Mouse (Mus musculus): ENCODE results near the gene Gucy2e.

Gucy2e gene

GRCm38 (mm10) chr11:69250106-69250505 is 13.3 kb upstream of the Gucy2e start:
- in situ Hi-C loops (cut with MboI; ENCODE audit: low pct_unique_long_range_greater_than_20kb in 1 of 2, low sequenced_read_pairs in 2 of 2, unreplicated experiment in 1 of 2): no loop called here

DNA sequence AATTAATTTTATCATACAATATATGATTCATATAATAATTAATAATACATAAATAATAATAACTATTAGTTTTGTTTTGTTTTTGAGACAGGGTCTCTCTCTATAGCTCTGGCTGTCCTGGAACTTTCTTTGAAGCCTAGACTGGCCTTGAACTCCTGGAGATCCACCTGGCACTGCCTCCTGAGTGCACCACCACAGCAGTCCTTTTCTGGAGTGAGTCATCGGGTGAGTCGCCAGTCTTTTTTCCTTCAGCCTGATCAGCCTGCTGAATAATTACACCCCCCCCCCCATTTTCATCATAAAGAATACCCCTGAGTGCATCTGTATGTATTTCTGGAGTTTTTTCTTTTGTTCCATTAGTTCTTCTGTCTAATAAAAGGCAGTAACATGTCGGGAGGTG is 12.3 kb upstream of the Gucy2e start:
- in situ Hi-C loops (cut with MboI; ENCODE audit: low pct_unique_long_range_greater_than_20kb in 1 of 2, low sequenced_read_pairs in 2 of 2, unreplicated experiment in 1 of 2): loop anchor here in 1 of 2 experiments (10.0 kb wide), 1 partner anchor 54 kb away; the partner anchor contains the start of gene Alox8

- in situ Hi-C loops (cut with MboI; ENCODE audit: low pct_unique_long_range_greater_than_20kb in 1 of 2, low sequenced_read_pairs in 2 of 2, unreplicated experiment in 1 of 2): loop anchor here in 1 of 2 experiments (10.0 kb wide), 1 partner anchor 51 kb away; the partner anchor contains the start of gene Alox8
Measured at GRCm38 (mm10) chr11:69245643-69246042, 8.8 kb upstream of the Gucy2e start.

DNA sequence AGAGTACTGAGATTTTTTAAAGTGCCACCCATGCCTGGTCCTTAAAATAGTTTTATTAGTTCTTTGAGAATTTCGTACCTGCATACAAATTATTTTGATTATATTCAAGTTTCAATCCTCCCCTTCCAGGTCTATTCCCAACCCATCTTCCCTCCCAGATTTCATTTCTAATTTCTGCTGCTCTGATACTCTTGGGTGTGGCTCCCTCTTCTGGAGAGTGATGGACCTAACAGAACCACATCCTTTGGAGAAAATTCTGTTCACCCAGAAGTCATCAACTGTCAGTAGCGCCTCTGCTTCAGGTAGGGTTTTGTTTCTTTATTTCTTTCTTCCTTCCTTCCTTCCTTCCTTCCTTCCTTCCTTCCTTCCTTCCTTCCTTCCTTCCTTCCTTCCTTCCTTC is 8.1 kb upstream of the Gucy2e start:
- in situ Hi-C loops (cut with MboI; ENCODE audit: low pct_unique_long_range_greater_than_20kb in 1 of 2, low sequenced_read_pairs in 2 of 2, unreplicated experiment in 1 of 2): loop anchor here in 1 of 2 experiments (10.0 kb wide), 1 partner anchor 50 kb away; the partner anchor contains the start of gene Alox8

DNA sequence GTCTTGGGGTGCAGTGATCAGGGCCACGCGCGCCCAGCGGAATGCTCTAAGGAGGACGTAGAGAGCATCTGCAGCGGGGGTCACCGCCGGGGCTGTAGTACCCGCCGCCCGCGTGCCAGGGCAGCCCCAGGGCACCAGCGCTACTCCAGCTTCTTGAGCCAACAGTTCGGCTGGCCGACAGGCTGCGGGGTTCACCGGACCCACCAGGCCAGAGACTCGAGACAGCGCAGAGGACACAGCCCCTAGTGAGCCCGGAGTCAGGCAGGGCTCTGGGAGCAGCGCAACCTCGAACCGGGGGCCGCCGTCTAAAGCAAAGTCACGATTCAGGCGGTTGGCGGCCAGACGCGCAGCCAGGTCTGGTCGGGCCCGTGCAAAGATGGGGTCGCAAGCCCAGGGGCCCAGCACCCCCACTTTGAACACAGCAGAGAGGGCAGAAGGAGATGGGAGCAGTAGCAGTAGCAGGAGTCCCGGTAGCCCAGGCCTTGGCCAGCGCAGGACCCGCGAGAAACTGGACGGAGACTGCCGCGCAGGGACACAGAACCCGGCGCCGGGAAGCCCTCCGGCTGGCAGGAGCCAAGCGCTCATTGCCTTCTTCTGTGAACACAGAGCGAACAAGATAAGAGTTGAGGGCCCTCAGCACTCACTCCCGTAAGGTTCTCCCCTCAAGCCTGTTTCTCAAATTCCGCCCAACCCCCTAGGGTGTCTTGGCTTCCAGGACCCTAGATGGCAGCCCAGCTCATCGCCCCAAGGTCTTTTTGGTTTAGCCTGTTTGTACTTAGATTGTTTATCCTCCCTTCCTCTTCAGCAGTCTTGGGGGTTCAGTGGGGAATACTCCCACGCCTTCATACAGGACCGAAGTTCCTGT is 543 bp downstream of the Gucy2e start:
- in situ Hi-C loops (cut with MboI; ENCODE audit: low pct_unique_long_range_greater_than_20kb in 1 of 2, low sequenced_read_pairs in 2 of 2, unreplicated experiment in 1 of 2): loop anchor here in 1 of 2 experiments (5.0 to 10.0 kb wide), 2 partner anchors 39 to 171 kb away; partner anchors contain the start of gene Alox8

- in situ Hi-C loops (cut with MboI; ENCODE audit: low pct_unique_long_range_greater_than_20kb in 1 of 2, low sequenced_read_pairs in 2 of 2, unreplicated experiment in 1 of 2): loop anchor here in 1 of 2 experiments (5.0 to 10.0 kb wide), 2 partner anchors 38 to 171 kb away; partner anchors contain the start of gene Alox8
Measured at GRCm38 (mm10) chr11:69235285-69236060, 1.4 kb downstream of the Gucy2e start.

DNA sequence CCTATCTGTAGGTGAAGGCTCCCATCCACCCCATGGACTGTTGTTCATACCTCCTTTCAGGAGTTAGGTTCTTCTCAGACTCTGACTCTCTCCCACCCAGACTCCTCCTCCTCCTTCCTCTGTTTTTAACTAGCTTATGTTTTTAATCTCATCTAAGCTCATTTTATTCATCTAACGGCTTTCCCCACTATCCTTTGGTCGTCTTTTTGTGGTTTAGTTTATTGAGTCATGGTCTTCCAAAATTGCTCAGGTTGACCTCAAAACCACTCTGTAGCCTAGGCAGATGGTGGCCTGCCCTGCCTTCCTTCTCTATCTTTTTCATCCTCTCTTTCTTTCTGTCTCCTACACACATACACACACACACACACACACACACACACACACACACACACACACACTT is 3.7 kb downstream of the Gucy2e start:
- in situ Hi-C loops (cut with MboI; ENCODE audit: low pct_unique_long_range_greater_than_20kb in 1 of 2, low sequenced_read_pairs in 2 of 2, unreplicated experiment in 1 of 2): loop anchor here in 1 of 2 experiments (10.0 kb wide), 1 partner anchor 168 kb away; no protein-coding TSS in a partner anchor

DNA sequence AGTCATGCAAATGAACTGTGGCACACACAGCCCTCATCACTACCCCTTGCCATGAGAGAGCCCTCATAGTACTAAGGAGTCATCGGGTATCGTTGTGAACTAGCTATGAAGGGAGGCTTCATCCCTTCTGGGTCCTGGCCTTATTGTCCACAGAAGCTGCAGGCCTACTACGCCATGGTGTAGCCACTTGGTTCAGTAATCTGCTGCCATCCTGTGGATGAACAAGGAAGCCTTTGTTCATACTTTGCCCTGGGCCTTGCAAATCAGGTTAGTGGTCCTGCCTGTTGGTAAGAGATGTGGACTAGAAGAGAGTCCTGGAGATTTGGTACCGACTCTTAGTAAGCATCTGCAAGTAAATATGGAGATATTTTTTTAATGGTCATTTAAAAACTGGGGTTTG is 6.4 kb downstream of the Gucy2e start:
- in situ Hi-C loops (cut with MboI; ENCODE audit: low pct_unique_long_range_greater_than_20kb in 1 of 2, low sequenced_read_pairs in 2 of 2, unreplicated experiment in 1 of 2): loop anchor here in 1 of 2 experiments (10.0 kb wide), 1 partner anchor 166 kb away; no protein-coding TSS in a partner anchor

DNA sequence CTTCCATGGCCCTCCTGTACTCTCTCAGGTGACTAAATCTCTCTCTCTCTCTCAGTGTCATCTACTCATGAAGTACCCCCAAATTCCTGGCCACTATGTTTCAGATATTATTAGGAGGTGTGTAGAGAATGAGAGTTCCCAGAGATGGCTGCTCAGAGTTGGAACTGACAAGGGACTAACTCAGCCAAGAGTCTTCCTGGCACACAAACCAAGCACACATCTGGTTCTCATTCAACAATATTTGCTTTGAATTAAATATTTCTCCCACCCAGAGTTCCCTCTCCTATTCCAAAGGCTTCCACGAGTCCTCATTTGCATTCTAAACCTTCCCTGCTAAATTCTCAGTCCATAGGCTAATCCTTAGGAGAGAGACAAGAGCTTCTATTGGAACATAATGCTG is 11.1 kb downstream of the Gucy2e start:
- in situ Hi-C loops (cut with MboI; ENCODE audit: low pct_unique_long_range_greater_than_20kb in 1 of 2, low sequenced_read_pairs in 2 of 2, unreplicated experiment in 1 of 2): no loop called here

GRCm38 (mm10) chr11:69223101-69223500 is 13.7 kb downstream of the Gucy2e start:
- in situ Hi-C loops (cut with MboI; ENCODE audit: low pct_unique_long_range_greater_than_20kb in 1 of 2, low sequenced_read_pairs in 2 of 2, unreplicated experiment in 1 of 2): no loop called here

- in situ Hi-C loops (cut with MboI; ENCODE audit: low pct_unique_long_range_greater_than_20kb in 1 of 2, low sequenced_read_pairs in 2 of 2, unreplicated experiment in 1 of 2): no loop called here
Measured at GRCm38 (mm10) chr11:69221070-69221469, 15.8 kb downstream of the Gucy2e start.

GRCm38 (mm10) chr11:69218661-69219060 is 18.2 kb downstream of the Gucy2e start:
- in situ Hi-C loops (cut with MboI; ENCODE audit: low pct_unique_long_range_greater_than_20kb in 1 of 2, low sequenced_read_pairs in 2 of 2, unreplicated experiment in 1 of 2): no loop called here

DNA sequence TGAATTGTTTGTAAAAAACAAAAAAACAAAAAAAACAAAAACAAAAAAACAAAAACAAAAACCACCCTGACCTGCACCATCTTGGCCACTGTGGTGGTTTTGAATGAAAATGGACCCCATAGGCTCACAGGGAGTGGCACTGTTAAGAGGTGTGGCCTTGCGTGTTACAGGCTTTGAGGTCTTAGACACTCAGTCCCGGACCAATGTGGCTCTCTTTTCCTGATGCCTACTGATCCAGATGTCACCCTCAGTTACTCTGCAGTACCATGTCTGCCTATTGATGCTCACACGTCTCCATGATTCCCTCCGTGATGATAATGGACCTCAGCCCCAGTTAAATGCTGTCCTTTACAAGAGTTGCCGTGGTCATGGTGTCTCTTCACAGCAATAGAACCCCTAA is 19.4 kb downstream of the Gucy2e start:
- in situ Hi-C loops (cut with MboI; ENCODE audit: low pct_unique_long_range_greater_than_20kb in 1 of 2, low sequenced_read_pairs in 2 of 2, unreplicated experiment in 1 of 2): no loop called here

- in situ Hi-C loops (cut with MboI; ENCODE audit: low pct_unique_long_range_greater_than_20kb in 1 of 2, low sequenced_read_pairs in 2 of 2, unreplicated experiment in 1 of 2): no loop called here
Measured at GRCm38 (mm10) chr11:69211431-69211830, 25.4 kb downstream of the Gucy2e start.

- in situ Hi-C loops (cut with MboI; ENCODE audit: low pct_unique_long_range_greater_than_20kb in 1 of 2, low sequenced_read_pairs in 2 of 2, unreplicated experiment in 1 of 2): no loop called here
Measured at GRCm38 (mm10) chr11:69202469-69203230, 34.2 kb downstream of the Gucy2e start.

- in situ Hi-C loops (cut with MboI; ENCODE audit: low pct_unique_long_range_greater_than_20kb in 1 of 2, low sequenced_read_pairs in 2 of 2, unreplicated experiment in 1 of 2): no loop called here
Measured at GRCm38 (mm10) chr11:69200231-69200630, 36.6 kb downstream of the Gucy2e start.

- in situ Hi-C loops (cut with MboI; ENCODE audit: low pct_unique_long_range_greater_than_20kb in 1 of 2, low sequenced_read_pairs in 2 of 2, unreplicated experiment in 1 of 2): loop anchor here (5.0 to 10.0 kb wide), 2 partner anchors 38 to 46 kb away; partner anchors contain the start of gene Gucy2e (in 1 of the 2)
Measured at GRCm38 (mm10) chr11:69199251-69199650, 37.6 kb downstream of the Gucy2e start.

DNA sequence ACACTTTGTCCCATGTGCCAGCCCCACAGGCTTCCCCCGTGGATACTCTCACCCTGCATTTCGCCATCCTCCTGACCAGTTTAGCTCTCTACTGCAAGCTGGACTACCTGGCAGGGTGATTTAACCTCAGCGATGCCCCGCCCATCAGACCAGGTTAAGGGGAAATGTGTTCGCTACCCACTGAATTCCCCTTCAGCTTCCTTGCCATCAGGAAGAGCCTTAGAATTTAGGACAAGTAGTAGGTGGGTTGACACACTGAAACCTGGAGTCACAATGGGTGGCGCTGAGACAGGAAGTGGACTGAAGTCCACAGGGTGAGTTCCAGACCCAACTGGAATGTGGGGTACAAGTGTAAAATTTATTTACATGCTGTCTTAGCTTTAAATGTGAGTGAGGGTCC is 39.1 kb downstream of the Gucy2e start, which contains the start of gene Alox8:
Alox8 (minus strand) TSS at position 101 of the 400 bp plus-strand sequence.
- in situ Hi-C loops (cut with MboI; ENCODE audit: low pct_unique_long_range_greater_than_20kb in 1 of 2, low sequenced_read_pairs in 2 of 2, unreplicated experiment in 1 of 2): loop anchor here (5.0 to 10.0 kb wide), 2 partner anchors 40 to 47 kb away; partner anchors contain the start of gene Gucy2e (in 1 of the 2)
